Mouse (Mus musculus): ENCODE measurements at regions not wholly inside any gene's neighbourhood (a gene's known extent, or its start where the extent isn't known, plus 50 kb on each side); places are given as distances from the start of the nearest gene placed in this dataset.

DNA sequence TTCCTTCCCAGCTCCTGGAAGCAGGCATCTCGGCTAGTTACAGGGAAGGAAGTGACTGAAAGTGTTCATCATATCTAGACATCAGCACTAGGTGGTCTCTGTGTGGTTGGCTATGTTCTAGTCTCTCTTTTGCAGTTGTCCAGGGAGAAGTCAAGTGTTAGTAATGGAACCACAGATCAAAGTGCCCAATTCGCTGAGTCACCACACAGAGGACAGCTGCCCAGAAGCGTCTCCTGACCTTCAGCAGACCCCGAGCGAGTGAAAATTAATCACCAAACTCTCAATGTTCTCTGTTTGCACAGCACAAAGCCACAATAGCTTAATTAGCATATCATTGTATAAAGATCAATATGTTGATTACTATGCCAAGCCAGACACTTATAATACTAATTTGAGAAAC lies 151.6 kb upstream of the Ncam1 start:
- no peak for TF ChIP-seq USF1 (IDR thresholded peaks at IDR 0.05; ENCODE audit: low read depth, low read length)
- no peak for TF ChIP-seq EP300 (IDR thresholded peaks at IDR 0.05; ENCODE audit: low read length)
- no peak for TF ChIP-seq RCOR1 (conservative IDR thresholded peaks at IDR 0.05; ENCODE audit: low read depth, low read length)
- no peak for TF ChIP-seq MAX (IDR thresholded peaks at IDR 0.05; ENCODE audit: low read length)
- no peak for TF ChIP-seq CTCF (conservative IDR thresholded peaks at IDR 0.05 in 1 of 2, IDR thresholded peaks at IDR 0.05 in 1 of 2; ENCODE audit: low read depth in 2 of 2, low read length in 2 of 2)
- no peak for TF ChIP-seq POLR2A (IDR thresholded peaks at IDR 0.05; ENCODE audit: low read depth, low read length)

Data from CH12.LX (cell line).